Mouse (Mus musculus): ENCODE data around the gene 2210011C24Rik.
A peak's percentile ranks its signal among the peaks of the same experiment; 100 is the strongest.

The 2210011C24Rik gene

GRCm38 (mm10) chr8:84011705-84012498, at the start of gene 2210011C24Rik:
Gene 2210011C24Rik (minus strand): TSS chr8:84012171.
- peak; percentile 80 for DNase-seq

GRCm38 (mm10) chr8:84060245-84060644, 48.3 kb upstream of the 2210011C24Rik start:
- DNase-seq, result no peak

GRCm38 (mm10) chr8:84059226-84059625, 47.3 kb upstream of the 2210011C24Rik start:
- DNase-seq, result no peak

- no peak for DNase-seq
Measured at GRCm38 (mm10) chr8:84057827-84058226, 45.9 kb upstream of the 2210011C24Rik start.

GRCm38 (mm10) chr8:84053229-84053628, 41.3 kb upstream of the 2210011C24Rik start:
- no peak for DNase-seq

- peak; percentile 17 for DNase-seq
Measured at GRCm38 (mm10) chr8:84052746-84053145, 40.8 kb upstream of the 2210011C24Rik start.

- no peak for DNase-seq
Measured at GRCm38 (mm10) chr8:84048171-84048570, 36.2 kb upstream of the 2210011C24Rik start.

GRCm38 (mm10) chr8:84046505-84046904, 34.5 kb upstream of the 2210011C24Rik start:
- no peak for DNase-seq

GRCm38 (mm10) chr8:84044900-84045299, 32.9 kb upstream of the 2210011C24Rik start, which contains the start of gene Rln3:
Gene Rln3 (minus strand): TSS chr8:84045000.
- no peak for DNase-seq

- no peak for DNase-seq
Measured at GRCm38 (mm10) chr8:84044103-84044502, 32.1 kb upstream of the 2210011C24Rik start.

- DNase-seq, result peak; percentile 40
Measured at GRCm38 (mm10) chr8:84042948-84043342, 31.0 kb upstream of the 2210011C24Rik start.

GRCm38 (mm10) chr8:84042066-84042947, 30.3 kb upstream of the 2210011C24Rik start, which contains the start of gene Il27ra:
Gene Il27ra (minus strand): TSS chr8:84042589.
- peak; percentile 79 for DNase-seq

- DNase-seq, result peak; percentile 89
Measured at GRCm38 (mm10) chr8:84039050-84039449, 27.1 kb upstream of the 2210011C24Rik start.

GRCm38 (mm10) chr8:84038015-84038414, 26.0 kb upstream of the 2210011C24Rik start:
- DNase-seq, result no peak

- DNase-seq, result no peak
Measured at GRCm38 (mm10) chr8:84032777-84033176, 20.8 kb upstream of the 2210011C24Rik start.

GRCm38 (mm10) chr8:84029272-84029671, 17.3 kb upstream of the 2210011C24Rik start:
- DNase-seq, result no peak

GRCm38 (mm10) chr8:84027449-84027848, 15.5 kb upstream of the 2210011C24Rik start:
- DNase-seq, result no peak

- DNase-seq, result no peak
Measured at GRCm38 (mm10) chr8:84025863-84026262, 13.9 kb upstream of the 2210011C24Rik start.

GRCm38 (mm10) chr8:84024171-84024570, 12.2 kb upstream of the 2210011C24Rik start:
- DNase-seq, result peak; percentile 64

- no peak for DNase-seq
Measured at GRCm38 (mm10) chr8:84023631-84024030, 11.7 kb upstream of the 2210011C24Rik start.

GRCm38 (mm10) chr8:84023085-84023484, 11.1 kb upstream of the 2210011C24Rik start:
- DNase-seq, result peak; percentile 87

GRCm38 (mm10) chr8:84021569-84021968, 9.6 kb upstream of the 2210011C24Rik start:
- no peak for DNase-seq

- DNase-seq, result no peak
Measured at GRCm38 (mm10) chr8:84021096-84021495, 9.1 kb upstream of the 2210011C24Rik start, which contains the start of gene Palm3. Gene Palm3 (plus strand): TSS chr8:84021471.

Measured in lung, postnatal 36 days (tissue).